Mouse (Mus musculus) thymus, postnatal 10 days (tissue): ENCODE results near the gene Efna1.

Experiments used
- DNase-seq, 2 experiments: peaks; one replicate each; pipeline ENCODE4 v3.0.0; 2021; ENCODE audit warnings: low spot score in 2 of 2

Gene Efna1

DNA sequence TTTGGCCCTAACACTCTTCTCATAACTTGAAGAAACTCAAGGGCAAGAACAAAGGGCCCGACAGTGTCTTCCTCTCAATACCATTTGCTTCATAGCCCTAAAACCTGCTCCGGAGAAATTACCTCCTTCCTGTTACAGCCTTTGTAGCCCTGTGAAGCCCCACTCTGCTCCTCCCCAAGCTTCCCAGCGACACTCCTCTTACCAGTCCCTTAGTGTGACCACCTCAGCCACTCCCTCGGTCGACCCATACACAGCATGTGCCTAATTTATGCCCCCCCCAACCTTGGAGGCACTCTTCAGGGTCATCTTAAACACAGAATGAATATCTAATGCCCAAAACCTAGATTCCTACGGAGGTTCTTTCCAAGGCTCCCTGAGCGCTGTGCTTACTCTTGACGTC is 2.3 kb downstream of the Efna1 start:
- no peak for DNase-seq

GRCm38 (mm10) chr3:89278107-89278506 is 2.8 kb downstream of the Efna1 start:
- no peak for DNase-seq

- no peak for DNase-seq
Observed at GRCm38 (mm10) chr3:89277281-89278021, 3.5 kb downstream of the Efna1 start.

GRCm38 (mm10) chr3:89276061-89276460 is 4.9 kb downstream of the Efna1 start:
- DNase-seq = no peak

DNA sequence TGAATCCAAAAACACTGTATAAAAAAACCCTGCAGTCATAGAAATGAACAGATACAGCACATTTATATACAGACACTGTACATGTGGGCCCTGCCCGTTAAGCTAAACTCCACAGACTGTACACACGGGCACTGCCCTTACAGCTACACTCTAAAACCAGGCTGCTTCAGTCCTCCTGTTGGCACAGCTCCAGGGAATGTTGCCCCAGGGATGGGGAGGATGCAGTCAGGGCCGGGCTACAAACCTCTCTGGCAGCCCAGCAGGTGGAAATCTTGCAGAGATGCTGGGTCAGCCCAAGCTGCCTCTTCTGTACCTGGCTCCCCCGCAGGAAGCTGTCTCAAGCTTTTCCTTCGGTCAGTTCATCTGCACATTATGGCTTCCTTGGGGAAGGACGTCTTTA is 9.2 kb downstream of the Efna1 start:
- no peak for DNase-seq

- no peak for DNase-seq
Observed at GRCm38 (mm10) chr3:89270891-89271290, 10.1 kb downstream of the Efna1 start.

DNA sequence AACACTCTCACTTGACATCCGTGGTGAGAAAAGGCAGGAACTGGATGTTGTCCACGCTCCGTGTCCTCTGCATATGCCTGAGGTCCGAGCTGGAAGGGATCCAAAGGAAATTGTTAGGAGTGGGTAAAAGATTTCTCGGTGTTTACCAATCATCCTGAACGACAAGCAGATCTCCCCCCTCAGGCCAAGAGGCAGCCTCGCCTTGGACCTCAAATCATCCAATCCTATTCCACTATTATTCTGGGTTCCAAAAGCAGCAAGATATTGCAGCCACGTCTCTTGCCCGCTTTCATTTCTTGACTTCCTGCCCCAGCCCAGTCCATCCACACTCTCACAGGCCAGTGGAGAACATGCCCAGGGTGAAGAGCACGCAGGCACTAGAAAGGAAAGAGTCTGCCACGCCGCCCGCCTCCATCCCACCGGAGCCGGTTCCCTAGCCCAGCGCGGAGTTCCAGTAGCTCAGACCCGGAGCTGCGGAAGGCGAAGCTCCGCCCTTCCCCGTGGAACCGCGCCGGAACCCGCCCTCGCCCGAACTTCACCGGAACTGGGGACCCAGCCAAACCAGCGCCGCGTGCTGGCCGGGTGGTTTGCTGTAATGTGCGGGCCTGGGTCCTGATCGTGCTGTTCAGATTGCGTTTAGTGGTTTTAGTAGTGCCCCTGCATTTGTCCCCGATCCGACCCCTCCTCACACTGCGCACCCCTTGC is 10.7 kb downstream of the Efna1 start, which contains the start of gene Slc50a1:
Slc50a1 (minus strand) TSS at position 520 of the 705 bp plus-strand sequence.
- peak; percentile 71 to 80 for DNase-seq

DNA sequence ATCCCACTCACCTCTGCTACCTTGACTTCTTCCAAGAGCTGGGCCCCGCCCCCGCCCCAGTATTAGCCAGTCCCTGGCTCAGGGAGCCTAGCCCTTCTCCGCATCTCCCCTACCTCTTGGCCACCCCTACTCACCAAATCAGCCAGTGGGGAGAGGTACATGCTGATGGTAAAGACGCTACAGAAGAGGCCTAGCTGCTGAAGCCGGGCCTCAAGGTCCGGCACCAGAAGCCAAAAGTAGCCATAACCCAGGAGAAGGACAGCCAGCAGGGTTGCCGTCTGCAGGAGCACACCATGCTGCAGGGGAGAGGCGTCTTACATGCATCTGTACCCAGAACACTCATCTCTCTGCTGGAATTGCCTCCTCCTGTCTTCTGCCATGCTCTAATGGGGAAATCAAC is 12.0 kb downstream of the Efna1 start:
- no peak for DNase-seq

GRCm38 (mm10) chr3:89266439-89266893 is 14.5 kb downstream of the Efna1 start:
- peak; percentile 71 to 76 for DNase-seq

DNA sequence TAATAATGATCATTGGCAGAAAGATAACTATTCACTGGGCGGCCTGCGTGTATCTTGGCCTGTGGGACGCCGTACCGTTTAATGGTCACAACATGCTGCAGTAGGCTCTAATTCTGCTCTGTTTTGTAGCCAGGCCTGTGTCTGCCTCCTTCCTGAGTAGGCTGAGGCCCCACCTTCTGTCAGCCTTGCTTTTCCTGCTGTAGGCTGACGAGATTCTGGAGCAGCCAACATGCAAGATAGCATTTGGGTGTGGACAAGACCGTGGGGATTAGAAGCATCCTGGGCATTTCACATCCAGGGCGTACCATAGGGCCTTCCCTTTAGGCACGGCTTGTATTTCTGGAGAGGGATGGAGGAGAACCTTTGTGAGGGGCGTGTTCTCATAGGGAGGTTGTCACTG is 18.5 kb downstream of the Efna1 start:
- DNase-seq = no peak

DNA sequence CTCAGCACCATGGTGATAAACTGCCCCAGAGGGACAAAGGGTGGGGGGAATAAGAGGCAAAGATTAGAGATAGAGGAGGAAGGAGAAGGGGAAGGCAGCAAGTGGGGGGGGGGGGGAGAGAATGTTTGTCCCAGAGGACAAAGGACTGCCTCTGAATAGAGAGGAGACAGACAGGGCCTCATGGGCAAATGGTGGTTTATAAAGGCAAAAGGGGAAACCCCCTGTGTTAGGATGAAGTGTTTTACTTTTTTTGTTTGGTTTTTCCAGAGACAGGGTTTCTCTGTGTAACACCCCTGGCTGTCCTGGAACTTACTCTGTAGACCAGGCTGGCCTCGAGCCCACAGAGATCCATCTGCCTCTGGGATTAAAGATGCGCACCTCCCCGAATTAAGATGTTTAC is 20.7 kb downstream of the Efna1 start:
- DNase-seq = no peak

- no peak for DNase-seq
Observed at GRCm38 (mm10) chr3:89259076-89259475, 21.9 kb downstream of the Efna1 start, which contains the start of gene Dpm3. Gene Dpm3 (plus strand): TSS chr3:89259358.

DNA sequence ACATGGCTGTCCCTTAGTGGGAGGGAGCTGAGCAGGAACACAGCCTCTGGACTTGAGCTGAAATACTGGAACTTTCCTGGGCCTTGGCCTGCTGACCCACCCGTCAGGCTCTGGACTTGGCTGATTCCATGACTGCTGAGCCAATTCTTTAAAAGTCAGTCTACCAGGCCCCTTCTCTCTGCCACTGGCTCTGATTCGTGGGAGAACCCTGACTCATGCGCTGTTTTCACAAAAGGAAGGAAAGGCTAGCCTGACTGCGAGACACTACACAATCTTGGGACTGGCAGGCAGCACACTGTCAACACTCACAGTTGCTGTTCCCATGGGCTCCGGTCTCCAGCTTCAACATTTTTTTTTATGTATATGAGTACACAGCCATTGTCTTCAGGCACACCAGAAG is 24.8 kb downstream of the Efna1 start:
- no peak for DNase-seq

GRCm38 (mm10) chr3:89254994-89255393 is 25.9 kb downstream of the Efna1 start:
- no peak for DNase-seq

DNA sequence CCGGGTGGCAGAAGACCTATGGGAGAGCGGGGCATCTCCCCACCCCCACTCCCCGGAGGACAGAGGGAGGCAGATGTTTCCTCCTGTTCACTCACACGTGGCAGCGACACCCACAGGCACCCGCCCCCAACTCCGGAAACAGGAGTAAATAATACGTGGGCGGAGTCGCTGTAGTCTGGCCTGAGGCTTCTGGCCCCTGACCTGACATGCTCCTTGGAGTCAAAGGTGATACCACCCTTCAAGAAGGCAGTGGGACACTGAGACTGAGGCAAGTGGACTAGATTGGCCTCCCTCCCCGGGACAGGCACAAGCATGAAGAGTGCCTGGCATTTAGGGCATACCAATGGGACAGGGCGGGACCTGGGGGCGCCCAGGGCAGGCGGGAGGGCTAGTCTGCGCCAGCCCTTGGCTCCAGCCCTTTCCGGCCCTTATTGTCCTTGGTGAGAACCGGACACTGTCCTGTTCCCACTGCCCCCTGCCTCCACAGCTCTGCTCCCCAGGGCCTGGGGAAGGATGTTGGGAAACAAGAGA is 29.5 kb downstream of the Efna1 start:
- DNase-seq = peak; percentile 68 to 70

DNA sequence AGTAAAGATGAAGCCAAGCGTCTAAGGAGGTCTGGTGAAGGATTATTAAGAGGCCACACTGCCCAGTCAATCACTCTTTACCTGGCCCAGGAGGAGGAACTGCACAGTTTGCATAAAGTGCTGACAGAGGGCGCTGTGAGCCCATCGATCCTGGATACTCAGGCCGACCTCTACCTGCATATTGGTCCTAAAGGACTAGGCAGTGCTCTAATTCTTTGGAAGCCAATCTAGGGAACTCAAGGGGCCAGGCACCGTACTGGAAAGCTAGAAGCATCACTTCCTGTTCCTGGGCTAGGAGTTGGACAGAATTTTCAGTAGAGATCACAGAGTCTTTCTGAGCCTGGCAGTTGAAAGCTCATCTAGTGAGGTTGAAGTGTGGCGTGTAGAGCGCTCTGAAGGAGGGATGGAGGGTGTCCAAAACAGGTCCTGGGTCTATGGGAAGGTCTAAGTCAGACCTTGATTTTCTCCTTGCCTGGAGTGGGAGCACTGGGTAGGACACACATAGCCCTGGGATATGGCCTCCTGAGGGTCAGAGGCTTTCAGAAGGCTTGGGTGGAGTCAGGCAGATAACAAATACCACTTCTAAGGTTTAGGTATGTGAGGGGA is 30.4 kb downstream of the Efna1 start:
- DNase-seq = peak in 1 of 2 experiments; percentile 63

DNA sequence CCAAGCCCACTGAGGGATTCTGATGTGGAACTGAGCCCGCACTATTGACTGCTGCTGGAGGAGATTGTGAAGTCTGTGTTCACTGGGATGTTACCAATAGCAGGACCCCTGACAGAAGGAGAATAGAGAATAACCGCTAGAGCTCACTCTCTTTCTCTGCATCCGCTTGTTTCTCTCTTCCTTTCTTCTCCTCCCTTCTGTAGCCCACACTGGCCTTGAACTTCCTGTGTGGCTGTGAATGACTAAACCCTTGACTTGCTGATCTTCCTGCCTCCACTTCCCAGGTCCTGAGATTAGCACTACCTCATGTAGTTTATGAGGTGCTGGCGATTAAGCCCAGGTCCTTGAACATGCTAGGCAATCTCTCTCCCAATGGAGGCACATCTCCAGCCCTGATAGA is 33.5 kb downstream of the Efna1 start:
- no peak for DNase-seq

DNA sequence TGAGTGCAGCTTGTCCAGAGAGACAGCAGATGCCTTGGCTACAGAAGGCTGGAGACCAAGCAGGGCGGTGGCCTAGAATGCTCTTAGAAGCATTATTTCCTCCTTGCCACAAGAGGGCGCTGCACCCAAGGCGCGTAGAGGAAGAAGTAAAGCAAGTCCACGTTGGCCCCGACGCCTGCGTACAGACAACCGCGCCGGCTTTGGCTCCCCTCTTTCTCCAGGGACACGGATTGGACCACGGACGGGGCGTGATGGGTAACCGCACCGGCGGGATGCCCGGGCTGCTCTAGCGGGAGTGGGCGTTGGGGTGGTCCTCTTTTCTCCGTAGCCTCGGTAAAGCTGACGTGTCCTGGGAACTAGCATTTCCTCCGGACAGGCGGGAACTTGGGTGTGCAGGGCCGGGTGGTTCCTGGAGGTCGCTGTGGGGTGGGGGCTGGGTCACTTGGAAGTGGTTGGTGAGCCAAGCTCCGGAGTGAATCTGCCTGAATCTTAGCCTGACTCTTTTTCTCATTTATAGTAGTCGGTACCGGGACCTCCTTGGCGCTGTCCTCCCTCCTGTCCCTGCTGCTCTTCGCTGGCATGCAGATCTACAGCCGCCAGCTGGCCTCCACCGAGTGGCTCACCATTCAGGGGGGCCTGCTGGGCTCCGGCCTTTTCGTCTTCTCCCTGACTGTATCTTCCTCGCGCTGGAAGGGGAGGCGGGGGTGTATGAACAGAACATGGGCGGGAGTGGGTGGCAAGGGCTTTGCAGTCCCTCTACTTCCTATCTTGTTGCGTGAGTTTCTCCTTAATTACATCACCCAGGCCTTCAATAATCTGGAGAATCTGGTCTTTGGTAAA is 34.5 kb downstream of the Efna1 start, which contains the start of gene Trim46:
Trim46 (minus strand) TSS at position 49 of the 840 bp plus-strand sequence.
- DNase-seq = peak; percentile 77 to 84

DNA sequence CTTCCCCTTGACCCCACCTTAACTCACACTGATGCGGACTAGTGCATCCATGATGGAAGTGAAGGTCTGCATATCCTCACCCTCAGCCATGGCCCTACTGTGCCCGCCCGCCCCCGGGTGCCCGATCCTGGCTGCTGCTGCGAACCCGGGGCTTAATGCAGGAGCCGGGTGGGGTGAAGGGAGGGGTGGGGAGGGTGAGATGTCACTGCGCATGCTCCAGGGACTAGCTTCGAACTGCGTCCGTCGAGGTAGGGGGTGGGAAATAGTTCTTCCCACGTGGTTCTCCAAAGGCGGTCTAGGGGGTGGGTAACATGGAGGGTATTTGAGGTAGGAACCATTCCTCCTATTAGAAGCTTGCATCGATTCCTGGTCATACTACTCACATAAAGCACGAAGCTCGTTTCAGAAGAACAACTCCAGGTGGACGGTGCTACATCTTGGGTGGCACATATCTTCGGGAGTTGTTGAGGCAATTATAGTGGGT is 35.2 kb downstream of the Efna1 start, which contains the start of gene Krtcap2:
Krtcap2 (plus strand) TSS at position 279 of the 484 bp plus-strand sequence.
- peak; percentile 32 to 33 for DNase-seq

- DNase-seq = peak; percentile 48 to 66
Observed at GRCm38 (mm10) chr3:89244982-89245687, 35.8 kb downstream of the Efna1 start.
